Mouse (Mus musculus): ENCODE measurements around the gene Pdhb. TPM values are rescaled to one million over a fixed set of nuclear protein-coding genes. Genes with fewer than 3 reads are reported as not detected.
"Not testable (repeated sequence)": the region's sequence is repeated elsewhere in the genome, so short reads cannot be mapped to it uniquely, and the experiment has no call there.

The Pdhb gene
- total RNA-seq, 4 experiments from 2014 or later, result 726 to 851 (median 790) TPM

DNA sequence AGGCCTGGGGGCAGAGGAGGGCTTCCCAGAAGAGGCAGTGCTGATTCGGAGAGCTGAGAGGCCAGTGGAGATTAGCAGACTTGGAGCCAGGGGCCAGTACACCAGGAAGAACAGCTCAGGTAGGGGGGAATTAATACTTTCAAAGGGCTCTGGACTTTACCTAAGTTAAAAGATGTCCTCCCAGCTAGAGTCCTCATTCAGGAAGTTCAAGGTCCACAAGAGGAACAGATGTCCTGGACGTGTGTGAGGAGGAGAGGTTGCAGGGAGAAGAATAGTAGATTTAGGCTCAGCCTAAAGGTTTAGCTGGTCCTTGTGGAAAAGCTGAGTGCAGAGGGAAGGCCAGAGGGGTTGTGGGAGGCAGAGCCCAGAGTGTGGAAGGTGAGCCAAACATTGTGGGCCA is 38.6 kb downstream of the Pdhb start:
- no peak for DNase-seq (ENCODE audit: low spot score)

DNA sequence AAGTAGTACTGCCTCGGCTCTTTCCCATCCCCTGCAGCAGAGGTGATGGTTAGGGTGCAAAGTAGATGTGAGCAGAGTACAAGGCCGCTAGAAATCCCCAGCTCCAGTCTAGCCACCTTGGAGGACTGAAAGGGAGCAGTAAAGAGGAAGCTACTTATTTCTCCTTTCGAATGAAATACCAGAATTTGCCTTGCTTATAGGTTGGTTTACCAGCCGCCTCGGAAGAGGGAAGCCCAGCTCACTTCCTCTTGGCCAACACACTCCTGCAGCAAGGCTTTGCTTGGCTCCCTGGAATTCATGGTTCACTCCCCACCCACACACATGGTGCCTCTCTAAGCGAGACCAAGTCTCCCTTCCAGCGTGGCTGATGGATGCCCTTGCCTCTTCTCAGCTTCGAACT is 40.0 kb downstream of the Pdhb start:
- DNase-seq (ENCODE audit: low spot score), result no peak

DNA sequence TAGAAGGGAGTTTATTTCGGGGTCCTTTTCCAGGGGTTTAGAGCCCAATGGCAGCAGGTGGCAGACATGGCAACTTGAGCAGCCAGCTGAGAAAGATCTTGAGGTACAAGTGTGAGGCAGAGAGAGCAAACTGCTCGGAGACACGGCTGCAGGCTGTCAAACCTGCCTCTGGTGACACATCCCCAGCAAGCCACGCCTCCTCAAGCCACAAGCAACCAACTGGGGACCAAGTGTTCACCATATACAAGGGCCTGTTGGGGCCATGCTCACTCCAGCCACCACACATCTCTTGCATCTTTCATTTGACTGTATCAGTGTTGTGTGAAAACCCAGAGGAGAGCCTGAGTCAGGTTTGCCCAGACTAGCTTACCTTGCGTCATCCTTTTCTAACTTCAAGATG is 44.9 kb downstream of the Pdhb start:
- DNase-seq (ENCODE audit: low spot score), result no peak

DNA sequence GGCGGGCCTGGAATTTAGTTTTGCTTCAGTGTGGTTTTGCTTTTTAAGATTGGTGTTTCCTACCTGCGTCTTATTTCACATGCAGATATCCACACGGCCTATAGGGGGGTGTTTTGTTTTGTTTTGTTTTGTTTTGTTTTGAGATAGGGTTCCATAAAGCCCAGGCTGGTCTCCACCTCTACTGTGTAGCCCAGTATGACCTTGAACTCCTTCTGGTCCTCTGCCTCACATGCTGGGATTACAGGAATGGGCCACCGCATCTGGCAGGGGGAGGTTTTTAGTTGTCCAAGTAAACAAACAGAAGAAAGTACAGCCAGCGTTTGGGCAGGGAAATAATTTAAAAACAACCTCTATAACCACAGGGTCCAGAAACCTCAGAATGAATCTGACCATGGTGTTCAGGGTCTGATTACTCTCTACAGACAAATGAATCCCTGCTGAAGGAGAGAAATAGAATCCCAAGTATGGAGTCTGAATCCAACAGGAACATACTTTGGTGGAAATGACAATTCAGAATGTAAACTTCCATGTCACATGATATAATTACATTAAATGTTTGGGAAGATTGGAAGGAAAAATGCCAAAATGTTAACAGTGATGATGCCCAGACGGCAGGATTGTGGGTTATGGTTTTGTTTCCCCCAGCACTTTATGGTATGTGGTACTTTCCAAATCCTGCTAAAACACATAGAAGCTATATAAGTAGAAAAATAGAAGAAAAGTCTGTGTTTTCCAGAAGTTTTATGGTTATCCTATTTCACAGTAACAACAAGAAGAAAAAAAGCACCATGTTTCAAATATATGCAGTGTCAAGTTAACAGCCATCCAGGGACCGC is 48.6 kb downstream of the Pdhb start:
- DNase-seq (ENCODE audit: low spot score), result no peak

DNA sequence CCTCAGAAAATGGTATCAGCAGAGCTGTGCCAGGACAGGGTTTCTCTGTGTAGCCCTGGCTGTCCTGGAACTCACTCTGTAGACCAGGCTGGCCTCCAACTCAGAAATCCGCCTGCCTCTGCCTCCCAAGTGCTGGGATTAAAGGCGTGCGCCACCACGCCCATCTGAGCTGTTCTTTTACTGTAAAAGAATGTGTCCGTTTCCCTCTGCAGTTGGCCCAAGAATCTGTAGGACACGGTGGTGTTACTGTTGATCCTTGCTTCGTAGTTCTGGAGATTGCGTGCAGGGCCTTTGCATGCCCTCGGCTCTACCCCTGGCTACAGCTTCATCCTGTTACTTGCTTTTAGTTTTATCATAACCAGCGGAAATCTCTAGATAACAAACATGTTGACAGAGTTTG is 49.2 kb downstream of the Pdhb start:
- not testable (repeated sequence) for DNase-seq (ENCODE audit: low spot score)

DNA sequence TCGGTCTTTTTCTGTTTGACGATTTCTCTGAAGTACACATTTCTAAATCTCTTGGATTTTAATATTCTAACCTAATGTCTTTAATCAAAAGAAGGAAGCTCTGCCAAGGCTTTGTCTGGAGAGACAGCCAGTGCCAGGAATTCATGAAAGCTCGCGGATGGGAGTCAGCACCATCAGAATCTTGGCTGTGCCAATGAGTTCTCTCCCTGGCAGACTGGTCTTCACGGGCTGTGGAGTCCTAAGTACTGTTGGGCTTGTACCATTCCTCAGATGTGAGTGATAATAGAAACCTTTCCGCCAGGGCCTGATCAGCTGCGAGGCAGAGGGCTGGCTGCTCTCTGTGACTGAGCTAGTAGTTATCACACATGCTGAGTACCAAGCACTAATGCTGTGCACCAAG is 49.7 kb downstream of the Pdhb start:
- no peak for DNase-seq (ENCODE audit: low spot score)

DNA sequence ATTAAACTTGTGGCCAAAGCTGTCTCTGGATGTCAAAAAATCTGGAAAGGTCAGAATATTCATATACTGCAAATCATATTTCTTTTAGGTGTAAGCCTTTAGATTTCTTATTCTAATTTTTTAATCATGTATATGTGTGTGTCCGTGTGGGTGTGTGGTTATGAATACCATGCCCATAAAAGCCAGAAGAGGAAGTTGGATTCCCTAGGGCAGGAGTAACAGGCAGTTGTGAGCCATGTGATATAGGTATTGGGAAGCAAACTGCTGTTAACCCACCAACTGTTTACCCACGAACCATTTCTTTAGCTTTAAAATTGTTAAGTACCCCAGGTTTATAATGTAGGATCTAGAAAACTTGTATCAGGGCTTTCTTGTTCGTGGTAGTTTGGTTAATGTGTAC is 52.9 kb downstream of the Pdhb start:
- no peak for DNase-seq (ENCODE audit: low spot score)

DNA sequence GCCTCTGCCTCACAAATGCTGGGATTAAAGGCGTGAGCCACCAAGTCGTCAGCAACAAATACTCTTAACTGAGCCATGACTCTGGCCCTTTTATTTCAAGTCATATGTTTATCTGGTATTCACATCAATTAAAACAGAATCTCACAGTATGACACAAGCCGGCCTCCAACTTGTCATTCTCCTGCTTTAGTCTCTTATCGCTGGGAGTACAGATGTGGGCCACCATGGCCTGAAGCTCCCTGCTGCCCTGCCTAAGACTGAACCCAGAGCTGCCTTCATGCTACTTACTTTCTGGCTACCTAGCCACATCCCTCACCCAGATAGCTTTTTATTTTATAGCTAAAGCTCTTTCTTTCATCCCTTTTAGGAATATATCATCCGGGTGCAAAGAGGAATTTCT is 53.4 kb downstream of the Pdhb start:
- DNase-seq (ENCODE audit: low spot score), result no peak

DNA sequence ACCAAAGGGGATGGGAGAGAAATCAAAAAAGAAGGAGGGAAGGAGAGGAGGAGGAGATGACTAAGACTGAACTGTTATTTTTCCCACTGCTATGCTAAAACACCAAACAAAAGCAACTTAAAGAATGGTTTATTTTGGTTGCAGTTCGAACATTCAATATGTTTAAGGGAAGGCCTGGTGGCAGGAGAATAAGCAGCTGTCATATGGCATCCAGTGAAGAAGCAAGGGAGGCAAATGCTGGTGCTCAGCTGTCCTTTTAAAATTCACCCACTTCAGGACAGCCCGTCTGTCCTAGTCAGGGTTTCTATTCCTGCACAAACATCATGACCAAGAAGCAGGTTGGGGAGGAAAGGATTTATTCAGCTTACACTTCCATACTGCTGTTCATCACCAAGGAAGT is 55.5 kb downstream of the Pdhb start:
- DNase-seq (ENCODE audit: low spot score), result no peak

Other genes starting within 250 kb of the Pdhb start
- gene Gm45521, start 215.7 kb downstream of the Pdhb start, total RNA-seq (2022), result not detected
- under 1 TPM in 3 of 4 experiments, not detected in 1; 0.06 to 0.17 (median 0.11) TPM for gene Dnase1l3, start 178.5 kb downstream of the Pdhb start, total RNA-seq (2022)
- 10 to 100 TPM; 11.0 to 14.3 (median 12.2) TPM for gene Abhd6, start 170.1 kb downstream of the Pdhb start, total RNA-seq (2022)
- 10 to 100 TPM; 26.2 to 33.3 (median 28.2) TPM for gene Rpp14, start 92.7 kb downstream of the Pdhb start, total RNA-seq (2022)
- 10 to 100 TPM; 21.5 to 25.4 (median 24.6) TPM for gene Pxk, start 74.8 kb downstream of the Pdhb start, total RNA-seq (2022)
- 1 to 10 TPM; 8.7 to 9.9 (median 9.3) TPM for gene Kctd6, start 41.1 kb upstream of the Pdhb start, total RNA-seq (2022)
- gene Acox2, start 86.3 kb upstream of the Pdhb start, total RNA-seq (2022), result 1 to 10 TPM in 2 of 4 experiments, under 1 TPM in 2; 0.44 to 1.4 (median 1.1) TPM
- gene Fam107a, start 145.0 kb upstream of the Pdhb start, total RNA-seq (2022), result 1 to 10 TPM; 7.5 to 8.8 (median 8.2) TPM
- gene Oit1, start 205.7 kb upstream of the Pdhb start, total RNA-seq (2022), result under 1 TPM in 1 of 4 experiments, not detected in 3; 0.20 TPM